8 mouse cellular contexts compared by ENCODE assay signal in the genomic region with DNA sequence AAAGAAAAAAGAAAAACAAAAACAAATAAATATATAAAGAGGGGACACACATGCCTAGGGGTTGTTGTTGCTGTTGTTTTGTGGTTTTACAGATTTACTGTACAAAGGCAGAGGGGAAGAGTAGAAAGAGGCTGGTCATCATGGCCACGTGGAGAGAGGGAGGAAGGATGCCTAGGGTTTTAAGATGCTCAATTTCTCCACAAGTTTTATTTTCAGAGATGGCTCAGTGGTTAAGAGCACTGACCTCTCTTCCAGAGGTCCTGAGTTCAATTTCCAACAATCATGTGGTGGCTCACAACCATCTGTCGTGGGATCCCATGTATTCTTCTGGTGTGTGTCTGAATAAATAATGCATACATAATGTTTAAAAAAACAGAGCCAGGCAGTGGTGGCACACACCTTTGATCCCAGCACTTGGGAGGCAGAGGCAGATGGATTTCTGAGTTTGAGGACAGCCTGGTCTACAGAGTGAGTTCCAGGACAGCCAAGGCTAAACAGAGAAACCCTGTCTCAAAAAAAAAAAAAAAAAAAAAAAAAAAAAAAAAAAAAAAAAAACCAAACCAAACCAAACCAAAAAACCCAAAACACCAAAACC.
DNase-seq lines count a peak whose midpoint lies in the region; ATAC-seq lines count a peak whose summit lies in the region.
"Not testable (repeated sequence)": the region's sequence is repeated elsewhere in the genome, so short reads cannot be mapped to it uniquely, and the experiment has no call there.

No protein-coding gene starts in this region.

- not testable (repeated sequence) for H3K4me2 ChIP-seq in intestine, embryonic 14.5 days (ENCODE audit: low read length); midbrain, embryonic 11.5 days

- peak; percentile 81 for ATAC-seq in common myeloid progenitor, adult 5-6 weeks (replicated peaks; ENCODE audit: low read depth, poor library complexity, severe bottlenecking)
- ATAC-seq in intestine, embryonic 14.5 days (replicated peaks; ENCODE audit: low FRiP score, low TSS enrichment, low read depth); midbrain, embryonic 11.5 days (ENCODE audit: low FRiP score): not testable (repeated sequence)

- DNase-seq in 3134 (ENCODE audit: extremely low read depth, insufficient read length, low spot score), result peak; percentile 56
- peak; percentile 21 to 52 for DNase-seq in adrenal gland, adult 18-20 months (ENCODE audit: low spot score in 2 of 2)
- peak; percentile 13 for DNase-seq in gastrocnemius, postnatal 25 days
- peak; percentile 94 for DNase-seq in intestine, embryonic 14.5 days (ENCODE audit: low spot score)
- peak; percentile 24 for DNase-seq in left cerebral cortex, postnatal 4 days
- DNase-seq in midbrain, embryonic 11.5 days (ENCODE audit: low spot score, missing footprints), result peak; percentile 98
- DNase-seq in spleen, postnatal 10 days (ENCODE audit: low spot score in 2 of 2), result peak; percentile 36 to 60

- 61% methylated on average over 2 of the region's 2 CpGs for WGBS in intestine, embryonic 14.5 days
- 69% methylated on average over 2 of the region's 2 CpGs for WGBS in midbrain, embryonic 11.5 days

- not testable (repeated sequence) for H3K9ac ChIP-seq in intestine, embryonic 14.5 days (ENCODE audit: low read length); midbrain, embryonic 11.5 days (ENCODE audit: low read length)

- intact Hi-C loops in left cerebral cortex, postnatal 4 days (cut with DNase I), result not testable (repeated sequence)

- not testable (repeated sequence) for H3K9me3 ChIP-seq in intestine, embryonic 14.5 days (ENCODE audit: control insufficient read depth, low read length); midbrain, embryonic 11.5 days (ENCODE audit: control insufficient read depth, low read length)

- H3K27me3 ChIP-seq in intestine, embryonic 14.5 days (replicated peaks; ENCODE audit: control insufficient read depth, insufficient read depth, low read length); midbrain, embryonic 11.5 days (ENCODE audit: control insufficient read depth, insufficient read depth, low read length): not testable (repeated sequence)

- H3K4me3 ChIP-seq in intestine, embryonic 14.5 days (ENCODE audit: low read depth, low read length); midbrain, embryonic 11.5 days (ENCODE audit: low read depth, low read length): not testable (repeated sequence)

- H3K36me3 ChIP-seq in intestine, embryonic 14.5 days (ENCODE audit: control insufficient read depth, insufficient read depth, low read length); midbrain, embryonic 11.5 days (ENCODE audit: control insufficient read depth, insufficient read depth, low read length): not testable (repeated sequence)

- not testable (repeated sequence) for H3K27ac ChIP-seq in intestine, embryonic 14.5 days (ENCODE audit: low read depth); midbrain, embryonic 11.5 days (ENCODE audit: low read depth, low read length)

- not testable (repeated sequence) for H3K4me1 ChIP-seq in intestine, embryonic 14.5 days (replicated peaks; ENCODE audit: control insufficient read depth, insufficient read depth, low read length); midbrain, embryonic 11.5 days (ENCODE audit: control insufficient read depth, insufficient read depth, low read length)

Comparison
In these comparisons a context has a peak if more than half of its experiments do, and no peak if none do; other contexts are left out.
1. DNase-seq: peak in every context shown above with its lines; median percentile 98 in midbrain, embryonic 11.5 days; 94 in intestine, embryonic 14.5 days; 56 in 3134; 48 in spleen, postnatal 10 days; 36 in adrenal gland, adult 18-20 months; 24 in left cerebral cortex, postnatal 4 days; 13 in gastrocnemius, postnatal 25 days.